Mouse (Mus musculus): ENCODE data around the gene Ccdc36. TPM values are rescaled to one million over a fixed set of nuclear protein-coding genes. Genes with fewer than 3 reads are reported as not detected.

Gene Ccdc36
- total RNA-seq, 1 experiment from 2014 or later: 1.7 TPM

DNA sequence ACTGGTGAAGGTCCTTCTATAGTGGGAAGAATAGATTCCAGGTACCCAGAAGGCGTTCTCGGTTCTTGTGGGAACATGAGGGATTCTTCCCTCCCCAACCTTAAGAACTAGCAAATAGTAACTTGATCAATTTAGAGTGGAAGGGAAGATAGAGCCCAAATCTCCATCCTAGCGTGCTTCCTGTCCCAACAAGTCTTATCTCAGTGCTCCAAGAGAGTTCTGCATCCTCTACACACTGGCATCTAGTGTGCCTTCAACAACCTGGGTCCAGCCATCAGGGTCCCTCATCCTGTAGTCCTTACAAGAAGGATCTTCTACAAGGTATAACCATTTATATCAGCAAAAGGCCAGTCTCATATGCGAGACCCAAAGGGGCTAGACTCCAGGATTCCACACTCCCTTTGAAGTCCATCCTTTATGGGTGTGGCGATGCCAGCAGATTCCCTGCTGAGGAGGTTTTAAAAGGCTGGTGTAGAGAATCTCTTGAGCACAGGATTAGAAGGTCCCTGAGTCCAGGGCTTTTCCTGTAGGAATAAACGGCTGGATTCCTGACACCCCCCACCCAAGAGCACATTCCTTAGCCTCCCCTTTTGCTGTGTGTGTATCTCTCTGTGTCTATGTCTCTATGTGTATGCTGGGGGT lies 23.4 kb upstream of the Ccdc36 start:
- ATAC-seq (replicated peaks in 1 of 2; ENCODE audit: insufficient read depth in 1 of 2, low FRiP score in 2 of 2, low TSS enrichment in 1 of 2, low read depth in 1 of 2, poor library complexity in 2 of 2, severe bottlenecking in 2 of 2): no peak

DNA sequence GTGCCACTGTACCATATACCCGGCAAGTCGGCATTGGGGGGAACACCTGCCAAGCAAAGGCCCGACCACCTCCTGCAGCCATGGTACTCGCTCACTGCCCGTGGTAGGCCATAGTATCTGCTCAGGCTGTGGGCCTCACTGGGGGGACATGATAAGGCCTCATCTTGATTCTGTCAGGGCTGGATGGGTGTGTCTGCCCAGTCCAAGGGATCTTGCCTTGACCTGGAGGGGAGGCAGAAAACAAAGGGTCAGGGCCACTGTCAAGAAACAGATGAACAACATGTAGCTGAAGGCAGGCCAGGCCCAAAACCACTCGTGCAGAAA lies 22.8 kb upstream of the Ccdc36 start:
- no peak for ATAC-seq (replicated peaks in 1 of 2; ENCODE audit: insufficient read depth in 1 of 2, low FRiP score in 2 of 2, low TSS enrichment in 1 of 2, low read depth in 1 of 2, poor library complexity in 2 of 2, severe bottlenecking in 2 of 2)

DNA sequence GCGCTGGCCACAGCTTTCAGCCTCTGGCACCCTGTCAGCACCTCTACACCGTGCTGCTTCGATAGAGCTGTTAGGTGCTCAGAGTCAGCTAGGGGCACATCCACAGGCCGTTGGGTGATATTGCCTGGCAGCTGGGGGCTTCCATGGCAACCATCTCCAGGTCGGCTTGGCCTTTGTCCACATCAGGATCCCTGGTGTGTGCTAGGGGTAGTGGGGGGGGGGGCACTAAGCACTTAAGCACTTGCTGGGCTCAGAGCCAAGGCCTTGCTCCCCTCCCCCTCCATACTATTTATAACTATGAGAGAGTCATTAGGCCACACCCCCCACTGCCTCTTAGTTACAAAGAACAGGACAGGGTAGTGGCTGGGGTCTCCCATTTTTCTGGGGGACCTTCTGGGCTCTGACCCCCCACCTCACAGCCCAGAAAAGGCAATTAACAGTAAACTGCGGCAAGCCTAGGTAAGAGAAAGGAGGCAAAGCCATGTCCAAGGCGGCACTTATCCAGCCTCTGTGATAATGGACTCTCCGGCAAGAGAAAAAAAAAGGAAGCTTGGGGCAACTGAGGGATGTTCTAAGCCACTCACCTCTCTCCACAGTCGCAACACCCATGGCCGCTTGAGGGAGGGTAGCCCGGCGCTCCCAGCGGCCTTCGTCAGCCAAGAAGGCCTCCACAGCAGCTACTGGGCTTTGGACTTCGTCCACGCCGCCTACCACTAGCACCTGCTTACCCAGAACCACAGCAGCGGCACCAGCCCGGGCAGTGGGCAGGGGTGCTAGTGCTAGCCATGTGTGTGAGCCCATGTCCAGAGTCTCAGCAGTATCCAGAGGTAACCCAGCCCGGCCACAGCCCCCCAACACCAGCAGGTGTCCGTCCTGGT lies 22.2 kb upstream of the Ccdc36 start:
- ATAC-seq (replicated peaks in 1 of 2; ENCODE audit: insufficient read depth in 1 of 2, low FRiP score in 2 of 2, low TSS enrichment in 1 of 2, low read depth in 1 of 2, poor library complexity in 2 of 2, severe bottlenecking in 2 of 2): no peak

DNA sequence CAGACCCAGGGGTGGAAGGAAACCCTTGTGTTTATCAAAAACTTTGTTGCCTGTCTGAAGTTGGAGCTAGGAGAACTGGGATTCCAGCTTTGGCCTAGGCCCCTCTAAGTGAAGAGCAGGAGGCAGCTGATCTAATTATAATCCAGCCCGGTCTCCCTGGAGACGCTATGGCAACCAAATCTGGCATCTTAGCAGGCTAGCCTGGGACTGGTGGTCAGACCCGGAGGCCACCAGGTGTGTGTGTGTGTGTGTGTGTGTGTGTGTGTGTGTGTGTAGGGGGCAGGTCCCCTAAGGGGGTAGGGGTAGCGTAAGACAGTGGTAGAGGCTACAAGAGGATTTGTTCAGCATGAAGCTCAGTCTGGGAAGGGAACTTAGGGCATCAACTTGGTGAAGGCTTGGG lies 21.6 kb upstream of the Ccdc36 start:
- ATAC-seq (replicated peaks in 1 of 2; ENCODE audit: insufficient read depth in 1 of 2, low FRiP score in 2 of 2, low TSS enrichment in 1 of 2, low read depth in 1 of 2, poor library complexity in 2 of 2, severe bottlenecking in 2 of 2): no peak

DNA sequence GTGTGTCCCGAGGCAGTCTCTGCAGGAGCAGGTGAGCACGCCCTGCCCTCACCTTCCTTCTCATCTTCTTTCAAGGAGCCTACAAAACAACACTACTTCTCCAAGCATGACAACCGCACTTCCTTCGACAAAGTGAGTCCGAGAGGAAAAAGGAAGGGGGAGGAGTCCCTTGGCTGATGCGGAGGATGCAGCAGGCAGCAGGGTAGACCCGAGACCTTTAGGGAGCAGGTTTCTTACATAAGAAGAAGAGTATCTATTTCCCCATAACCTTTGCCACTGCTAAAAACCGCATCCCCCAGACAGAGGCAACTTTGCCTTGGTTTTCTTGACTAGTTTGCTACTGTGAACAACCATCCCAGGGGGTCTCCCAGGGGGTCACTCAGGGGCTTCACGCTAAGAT lies 16.8 kb upstream of the Ccdc36 start:
- ATAC-seq (replicated peaks in 1 of 2; ENCODE audit: insufficient read depth in 1 of 2, low FRiP score in 2 of 2, low TSS enrichment in 1 of 2, low read depth in 1 of 2, poor library complexity in 2 of 2, severe bottlenecking in 2 of 2): peak; percentile 29 to 44; a peak in 2 of 4 replicates

DNA sequence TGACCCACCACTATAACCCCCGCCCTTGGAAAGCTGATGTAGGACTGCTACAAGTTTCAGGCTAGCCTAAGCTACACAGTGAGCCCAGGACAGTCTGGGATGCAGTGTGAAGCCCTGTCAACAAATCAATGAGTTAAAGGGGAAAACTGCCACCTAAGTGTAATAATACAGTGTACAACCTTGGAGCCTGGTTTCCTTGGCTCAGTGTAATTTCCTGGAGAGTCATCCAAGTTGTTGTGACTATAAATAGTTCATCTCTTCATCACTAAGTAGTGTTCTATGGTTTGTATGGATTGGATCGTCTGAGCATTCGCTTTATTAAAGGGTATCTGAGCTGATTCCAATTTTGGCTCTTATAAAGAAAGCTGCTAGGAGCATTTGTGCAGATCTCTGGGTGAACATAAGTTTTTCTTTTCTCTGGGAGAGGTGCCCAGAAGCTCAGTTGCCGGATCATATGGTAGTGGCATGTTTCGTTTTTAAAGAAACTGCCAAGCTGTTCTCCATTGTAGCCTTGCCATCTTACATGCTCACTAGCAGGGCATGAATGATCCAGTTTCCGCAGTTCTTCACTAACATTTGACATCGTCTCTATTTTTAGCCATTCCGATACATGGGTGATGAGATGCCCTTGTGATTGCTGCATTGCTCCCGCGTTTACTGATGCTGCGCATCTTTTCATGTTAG lies 13.1 kb upstream of the Ccdc36 start:
- no peak for ATAC-seq (replicated peaks in 1 of 2; ENCODE audit: insufficient read depth in 1 of 2, low FRiP score in 2 of 2, low TSS enrichment in 1 of 2, low read depth in 1 of 2, poor library complexity in 2 of 2, severe bottlenecking in 2 of 2)

DNA sequence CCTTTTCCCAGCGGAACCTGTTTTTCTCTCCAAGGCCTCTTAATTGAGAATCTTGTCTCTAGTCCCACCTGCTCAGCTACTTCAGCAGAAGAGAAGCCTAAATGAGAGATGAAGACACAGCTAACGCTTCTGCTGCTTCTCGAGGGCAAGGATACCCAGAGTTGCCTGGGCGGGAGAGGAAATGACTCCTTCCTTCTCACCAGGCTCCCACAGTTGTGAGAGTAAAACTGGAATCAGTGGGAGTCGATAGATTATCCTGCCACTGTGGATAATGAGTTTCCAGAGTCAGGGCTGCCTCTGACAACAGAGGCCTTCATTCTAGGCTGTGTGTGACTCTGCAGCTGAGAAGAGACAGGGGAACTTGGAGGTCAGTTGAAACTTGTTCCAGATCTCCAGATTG lies 12.2 kb upstream of the Ccdc36 start:
- no peak for ATAC-seq (replicated peaks in 1 of 2; ENCODE audit: insufficient read depth in 1 of 2, low FRiP score in 2 of 2, low TSS enrichment in 1 of 2, low read depth in 1 of 2, poor library complexity in 2 of 2, severe bottlenecking in 2 of 2)

DNA sequence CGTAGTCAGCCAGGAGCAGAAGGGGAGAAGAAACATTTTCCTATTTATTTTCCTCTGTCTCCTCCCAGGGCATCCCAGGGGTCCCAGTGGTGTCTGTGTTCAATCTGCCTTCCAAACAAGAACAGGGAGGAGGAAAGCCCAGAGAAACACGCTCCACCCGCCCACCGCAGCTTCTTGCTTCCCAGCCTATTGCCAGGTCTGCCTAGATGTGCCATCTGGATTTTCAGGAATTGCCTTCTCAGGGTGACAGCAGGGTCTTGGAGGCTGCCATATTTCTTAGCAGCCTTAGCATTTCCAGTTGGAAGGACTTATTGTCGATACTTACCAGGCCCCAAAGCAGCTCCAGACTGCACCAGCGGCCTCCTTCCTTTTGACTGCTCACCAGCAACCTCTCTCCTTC lies 10.9 kb upstream of the Ccdc36 start:
- no peak for ATAC-seq (replicated peaks in 1 of 2; ENCODE audit: insufficient read depth in 1 of 2, low FRiP score in 2 of 2, low TSS enrichment in 1 of 2, low read depth in 1 of 2, poor library complexity in 2 of 2, severe bottlenecking in 2 of 2)

DNA sequence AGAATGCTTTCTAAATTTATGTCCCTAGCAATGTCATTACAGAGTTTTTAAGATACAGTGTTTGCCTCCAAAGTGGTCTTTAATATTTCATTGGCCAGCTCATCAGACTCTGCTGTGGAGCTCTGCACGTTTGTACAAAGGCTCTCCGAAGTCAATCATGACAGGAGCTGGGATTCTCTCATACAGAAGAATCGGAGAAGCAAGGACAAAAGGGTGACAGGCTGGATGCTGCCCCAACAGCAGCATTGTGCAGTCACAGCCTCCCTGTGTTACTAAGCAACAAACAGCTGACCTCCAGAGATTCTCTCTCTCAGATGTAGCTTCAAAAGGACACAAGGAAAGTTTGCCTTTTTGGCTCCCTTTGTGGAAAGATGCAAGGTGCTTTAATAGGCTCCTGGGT lies 7.9 kb upstream of the Ccdc36 start, which contains the start of gene BC048562:
Gene BC048562 (plus strand): TSS at position 301 of the 400 bp plus-strand sequence.
- ATAC-seq (replicated peaks in 1 of 2; ENCODE audit: insufficient read depth in 1 of 2, low FRiP score in 2 of 2, low TSS enrichment in 1 of 2, low read depth in 1 of 2, poor library complexity in 2 of 2, severe bottlenecking in 2 of 2): no peak

DNA sequence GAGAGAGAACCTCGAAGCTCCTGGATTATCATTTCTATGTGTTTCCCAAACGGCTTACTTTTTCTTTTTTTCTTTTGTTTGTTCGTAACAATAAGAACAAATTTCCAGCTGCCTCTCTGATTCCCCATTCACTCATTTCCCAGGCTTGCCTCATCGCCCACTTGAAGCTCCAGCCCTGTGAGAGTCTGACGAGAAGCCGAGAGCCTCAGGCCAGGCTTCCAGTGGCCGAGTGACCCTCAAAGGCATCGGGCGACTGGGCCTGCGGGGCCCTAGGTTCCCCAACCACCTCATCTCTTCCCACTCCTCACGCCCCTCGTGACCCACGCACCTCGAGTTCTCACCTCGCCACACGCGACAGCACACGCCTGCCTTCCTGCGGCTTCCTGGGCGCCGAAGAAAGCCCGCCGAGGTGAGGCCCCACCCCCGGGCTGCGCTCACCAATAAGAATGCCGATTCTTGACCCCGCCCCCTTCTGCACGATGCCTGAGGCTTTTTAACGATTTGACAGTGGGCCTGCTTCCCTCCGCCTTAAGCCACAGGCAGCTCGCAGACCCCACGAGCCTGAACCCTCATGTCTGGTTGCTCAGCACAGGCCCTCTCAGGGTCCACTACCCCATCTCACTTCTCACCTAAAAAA lies 3.3 kb upstream of the Ccdc36 start:
- peak in 1 of 2 experiments; percentile 53; a peak in 2 of 4 replicates for ATAC-seq (replicated peaks in 1 of 2; ENCODE audit: insufficient read depth in 1 of 2, low FRiP score in 2 of 2, low TSS enrichment in 1 of 2, low read depth in 1 of 2, poor library complexity in 2 of 2, severe bottlenecking in 2 of 2)

DNA sequence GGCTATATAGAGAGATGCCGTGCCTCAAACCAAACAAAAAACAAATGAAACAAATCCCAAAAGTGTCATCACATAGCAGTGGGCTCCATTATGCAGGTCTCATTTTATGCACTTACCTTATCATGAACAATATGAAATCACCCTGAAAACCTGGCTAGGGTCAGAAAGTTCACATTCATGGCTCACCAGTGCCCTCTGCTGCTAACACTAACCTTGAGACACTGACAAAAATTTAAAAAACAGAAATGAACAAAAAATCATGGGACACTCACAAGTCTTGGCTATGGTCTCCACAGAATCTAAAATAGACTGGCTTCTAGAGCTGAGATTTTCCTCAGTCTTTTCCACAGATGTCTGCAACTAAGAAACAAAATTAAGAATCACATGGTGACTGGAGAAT lies 16.1 kb downstream of the Ccdc36 start:
- no peak for ATAC-seq (replicated peaks in 1 of 2; ENCODE audit: insufficient read depth in 1 of 2, low FRiP score in 2 of 2, low TSS enrichment in 1 of 2, low read depth in 1 of 2, poor library complexity in 2 of 2, severe bottlenecking in 2 of 2)

DNA sequence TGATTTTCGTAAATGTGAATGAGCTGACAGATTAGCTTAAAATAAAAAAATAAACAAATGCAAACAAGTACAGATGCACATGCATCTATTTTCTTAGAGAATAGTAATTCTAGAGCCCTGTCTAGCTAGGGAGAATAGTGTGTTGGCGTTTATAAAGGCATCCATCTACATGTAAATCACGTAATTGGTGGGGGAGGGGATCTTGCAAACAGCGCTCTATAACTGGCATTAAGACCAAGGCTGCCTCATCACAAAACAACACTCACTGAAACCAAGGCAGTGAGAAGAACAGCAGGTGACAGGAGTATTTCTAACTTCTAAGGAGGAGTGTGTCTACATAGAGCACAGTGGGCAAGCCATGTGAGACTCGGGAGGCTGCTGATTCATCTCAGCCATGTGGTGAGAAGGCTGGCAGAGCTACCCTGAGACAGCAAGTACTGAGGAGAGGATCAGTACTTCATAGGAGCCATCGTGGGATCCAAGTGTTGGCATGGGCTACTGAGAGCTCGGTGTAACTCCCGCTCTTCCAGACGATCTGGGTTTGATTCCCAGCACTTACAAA lies 16.8 kb downstream of the Ccdc36 start:
- ATAC-seq (replicated peaks in 1 of 2; ENCODE audit: insufficient read depth in 1 of 2, low FRiP score in 2 of 2, low TSS enrichment in 1 of 2, low read depth in 1 of 2, poor library complexity in 2 of 2, severe bottlenecking in 2 of 2): no peak

DNA sequence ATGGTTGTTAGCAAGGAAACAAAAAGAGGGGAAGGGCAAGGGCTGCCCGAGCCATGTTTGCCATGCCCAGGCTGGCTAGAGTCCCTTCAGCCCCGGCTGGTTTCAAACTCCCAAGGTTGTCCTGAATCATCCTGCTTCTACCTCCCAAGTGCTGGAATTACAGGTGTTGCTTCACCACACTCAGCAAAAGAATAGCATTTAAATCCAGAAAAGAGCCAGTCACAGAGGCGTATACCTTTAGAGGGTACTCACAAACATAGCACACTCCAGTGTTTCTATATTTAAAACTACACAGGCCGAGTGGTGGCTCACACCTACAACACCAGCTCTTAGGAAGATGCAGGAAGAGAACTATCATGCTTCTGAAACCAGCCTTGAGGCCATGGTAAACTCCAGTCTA lies 18.7 kb downstream of the Ccdc36 start:
- ATAC-seq (replicated peaks in 1 of 2; ENCODE audit: insufficient read depth in 1 of 2, low FRiP score in 2 of 2, low TSS enrichment in 1 of 2, low read depth in 1 of 2, poor library complexity in 2 of 2, severe bottlenecking in 2 of 2): no peak

DNA sequence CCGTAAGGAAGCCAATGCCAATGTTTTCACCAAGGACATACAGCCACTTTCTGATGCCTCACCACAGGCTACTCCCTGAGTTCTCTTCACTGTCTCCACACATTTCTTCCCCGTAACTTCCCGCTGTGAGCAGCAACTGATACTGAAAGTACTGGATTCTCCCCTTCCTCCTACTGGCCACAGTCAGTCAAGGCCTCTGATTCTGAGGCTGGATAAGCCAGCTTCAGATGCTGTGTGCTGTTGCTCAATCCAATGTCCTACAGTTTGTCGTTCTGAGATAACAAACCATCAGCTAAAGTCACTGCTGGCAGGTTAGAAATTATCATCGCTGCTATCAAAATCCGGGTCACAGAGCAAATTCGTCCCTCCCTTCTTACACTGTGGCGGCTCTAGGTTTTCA lies 23.8 kb downstream of the Ccdc36 start:
- no peak for ATAC-seq (replicated peaks in 1 of 2; ENCODE audit: insufficient read depth in 1 of 2, low FRiP score in 2 of 2, low TSS enrichment in 1 of 2, low read depth in 1 of 2, poor library complexity in 2 of 2, severe bottlenecking in 2 of 2)

DNA sequence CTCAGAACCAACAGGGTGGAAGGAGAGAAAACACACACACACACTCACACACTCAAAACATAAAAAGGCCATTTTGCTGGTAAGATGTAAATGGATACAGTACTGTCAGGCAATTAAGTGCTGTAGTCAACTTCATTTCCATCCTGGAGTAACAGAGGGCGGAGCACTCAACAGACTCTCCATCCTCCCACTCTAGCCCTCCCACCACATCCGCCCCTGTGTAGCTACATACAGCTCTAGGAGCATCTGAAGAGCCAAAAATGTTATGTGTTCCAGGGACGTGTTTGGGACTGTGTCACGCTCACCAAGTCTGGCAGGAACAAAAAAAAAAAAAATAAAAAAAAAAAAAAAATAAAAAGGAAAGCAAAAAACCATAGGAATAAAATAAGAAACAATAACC lies 25.2 kb downstream of the Ccdc36 start:
- no peak for ATAC-seq (replicated peaks in 1 of 2; ENCODE audit: insufficient read depth in 1 of 2, low FRiP score in 2 of 2, low TSS enrichment in 1 of 2, low read depth in 1 of 2, poor library complexity in 2 of 2, severe bottlenecking in 2 of 2)

DNA sequence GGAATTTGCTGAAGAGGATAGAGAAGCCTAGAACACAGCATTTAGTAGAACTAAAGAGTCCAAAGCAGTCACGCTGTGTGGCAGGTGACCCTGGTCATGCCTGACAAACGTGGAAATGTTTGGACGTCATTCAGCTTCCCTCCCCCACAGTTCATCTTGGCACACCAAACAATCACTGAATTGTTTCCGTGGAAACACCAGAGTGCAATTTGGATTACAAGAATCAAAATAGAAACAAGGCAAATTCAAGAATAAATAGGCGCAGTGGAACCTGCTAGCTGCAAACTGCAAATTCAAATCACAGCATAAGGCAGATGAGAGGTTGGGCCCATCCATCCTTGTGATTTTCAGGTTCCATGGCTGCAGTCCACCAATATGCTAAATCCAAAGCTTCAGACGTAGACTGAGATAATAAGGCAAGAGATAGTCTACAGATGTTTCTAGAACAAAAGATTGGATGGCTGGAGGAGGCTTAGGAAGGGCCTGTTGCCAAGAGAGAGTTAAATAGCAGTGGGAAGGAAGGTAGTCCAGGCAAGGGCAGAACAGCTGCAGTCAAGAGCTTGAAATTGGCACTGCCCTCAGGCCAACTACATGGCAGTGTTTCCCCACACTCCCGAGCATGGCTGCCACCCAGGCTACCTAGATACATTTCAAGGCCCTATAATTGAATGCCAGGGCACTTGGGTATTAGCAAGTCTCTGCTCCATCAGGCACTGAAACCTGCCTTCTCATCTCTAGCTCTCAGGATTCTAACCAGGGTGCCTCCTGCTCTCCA lies 26.9 kb downstream of the Ccdc36 start:
- ATAC-seq (replicated peaks in 1 of 2; ENCODE audit: insufficient read depth in 1 of 2, low FRiP score in 2 of 2, low TSS enrichment in 1 of 2, low read depth in 1 of 2, poor library complexity in 2 of 2, severe bottlenecking in 2 of 2): no peak

DNA sequence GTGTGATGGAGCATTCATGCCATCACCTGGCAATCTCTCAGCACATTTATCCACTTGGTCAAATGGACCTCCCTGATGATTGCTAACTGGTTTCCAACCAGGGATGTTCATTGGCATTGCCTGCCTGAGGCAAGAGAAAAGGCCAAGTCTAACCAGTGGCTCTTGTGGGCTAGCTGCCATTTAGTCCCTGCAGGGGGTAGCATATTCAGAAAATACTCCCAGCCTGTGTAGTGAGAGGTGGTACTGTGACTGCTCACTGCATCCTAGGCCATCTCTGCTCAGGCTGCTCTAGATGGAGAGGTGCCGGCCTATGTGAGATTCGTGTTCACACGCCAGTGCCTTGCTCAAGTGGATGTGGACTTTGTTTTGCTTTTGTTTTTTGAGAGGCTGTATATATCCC lies 30.0 kb downstream of the Ccdc36 start:
- ATAC-seq (replicated peaks in 1 of 2; ENCODE audit: insufficient read depth in 1 of 2, low FRiP score in 2 of 2, low TSS enrichment in 1 of 2, low read depth in 1 of 2, poor library complexity in 2 of 2, severe bottlenecking in 2 of 2): no peak

All from hematopoietic stem cell, adult 5-6 weeks (primary cell).